Mouse (Mus musculus): ENCODE results near the gene Cyth1.

GRCm38 (mm10) chr11:118147877-118148637, 100.3 kb downstream of the Cyth1 start:
- no peak for TF ChIP-seq CTCF (IDR thresholded peaks at IDR 0.05; ENCODE audit: extremely low read depth, insufficient read length, insufficient replicate concordance, low read depth, low read length)
- no peak for TF ChIP-seq POLR2A (IDR thresholded peaks at IDR 0.05; ENCODE audit: low read depth, low read length)
